Mouse (Mus musculus): ENCODE data around the gene Xpot.

- no peak for TF ChIP-seq CTCF (IDR thresholded peaks at IDR 0.05; ENCODE audit: low read depth)
- TF ChIP-seq EP300 (IDR thresholded peaks at IDR 0.05; ENCODE audit: low read depth), result no peak
These were observed 1.2 kb upstream of the Xpot start for GRCm38 (mm10) chr10:121627216-121627852.
